Mouse (Mus musculus) embryonic facial prominence, embryonic 15.5 days (tissue): ENCODE measurements around the gene Msrb2. TPM values are rescaled to one million over a fixed set of nuclear protein-coding genes. Genes with fewer than 3 reads are reported as not detected.

Source experiments
- ATAC-seq: fragments of 200-750 bp; cut with Nextera tagmentation; 2 replicates; pipeline ENCODE4 v1.8.0; 2017; ENCODE audit warnings: low read depth, moderate TSS enrichment; ENCODE audit not compliant: insufficient number of reproducible peaks, low FRiP score, low TSS enrichment
- H3K27ac ChIP-seq: fragments of 300-500 bp; sonication (generic); replicated peaks from 2 replicates; pipeline ENCODE4 v1.5.1; 2015; ENCODE audit warnings: mild to moderate bottlenecking, inconsistent platforms
- H3K27me3 ChIP-seq: fragments of 300-500 bp; sonication (generic); 2 replicates; pipeline ENCODE4 v1.6.1; 2015; ENCODE audit warnings: inconsistent platforms
- H3K36me3 ChIP-seq: fragments of 300-500 bp; sonication (generic); 2 replicates; pipeline ENCODE4 v1.6.1; 2015; ENCODE audit warnings: mild to moderate bottlenecking, inconsistent platforms
- H3K4me1 ChIP-seq: fragments of 300-500 bp; sonication (generic); 2 replicates; pipeline ENCODE4 v1.6.1; 2015; ENCODE audit warnings: inconsistent platforms
- H3K4me2 ChIP-seq: fragments of 300-500 bp; sonication (generic); replicated peaks from 2 replicates; pipeline ENCODE4 v1.6.1; 2015; ENCODE audit warnings: mild to moderate bottlenecking, inconsistent platforms
- H3K4me3 ChIP-seq: fragments of 300-500 bp; sonication (generic); replicated peaks from 2 replicates; pipeline ENCODE4 v1.5.1; 2015; ENCODE audit warnings: mild to moderate bottlenecking, inconsistent platforms
- H3K9ac ChIP-seq: fragments of 300-500 bp; sonication (generic); 2 replicates; pipeline ENCODE4 v1.6.1; 2015; ENCODE audit warnings: inconsistent platforms
- H3K9me3 ChIP-seq: fragments of 300-500 bp; sonication (generic); replicated peaks from 2 replicates; pipeline ENCODE4 v1.6.1; 2016; ENCODE audit warnings: inconsistent platforms
- whole genome bisulfite sequencing: fragments of 180-500 bp; shearing (Covaris S2); methylation state at CpG from one replicate; pipeline ENCODE4 v1.1.7; 2015; 5-methylcytosine and 5-hydroxymethylcytosine counted together
- polyA plus RNA-seq: library from polyadenylated mRNA; unstranded; fragments of >200 nt; fragmentation: Nextera tagmentation; extraction: Ambion mirVana; gene quantifications from 2 replicates; pipeline ENCODE4 v1.2.1, GENCODE M21; 2015

Msrb2 gene
- polyA plus RNA-seq, 1 experiment from 2014 or later = 29.0 TPM

GRCm38 (mm10) chr2:19429031-19429430, 57.8 kb downstream of the Msrb2 start:
- peaks cover 14% of the 10 kb centered on the region for H3K4me1 ChIP-seq
- no peak overlapping the region for H3K9ac ChIP-seq
- no peak overlapping the region for H3K4me3 ChIP-seq
- H3K4me2 ChIP-seq = no peak overlapping the region
- WGBS = 2% methylated on average over 10 of the region's 10 CpGs
- peaks cover 77% of the 10 kb centered on the region for H3K27me3 ChIP-seq
- no peak overlapping the region for H3K27ac ChIP-seq
- H3K36me3 ChIP-seq = no peaks in the 10 kb centered on the region
- no peak for ATAC-seq
- H3K9me3 ChIP-seq = no peaks in the 10 kb centered on the region

DNA sequence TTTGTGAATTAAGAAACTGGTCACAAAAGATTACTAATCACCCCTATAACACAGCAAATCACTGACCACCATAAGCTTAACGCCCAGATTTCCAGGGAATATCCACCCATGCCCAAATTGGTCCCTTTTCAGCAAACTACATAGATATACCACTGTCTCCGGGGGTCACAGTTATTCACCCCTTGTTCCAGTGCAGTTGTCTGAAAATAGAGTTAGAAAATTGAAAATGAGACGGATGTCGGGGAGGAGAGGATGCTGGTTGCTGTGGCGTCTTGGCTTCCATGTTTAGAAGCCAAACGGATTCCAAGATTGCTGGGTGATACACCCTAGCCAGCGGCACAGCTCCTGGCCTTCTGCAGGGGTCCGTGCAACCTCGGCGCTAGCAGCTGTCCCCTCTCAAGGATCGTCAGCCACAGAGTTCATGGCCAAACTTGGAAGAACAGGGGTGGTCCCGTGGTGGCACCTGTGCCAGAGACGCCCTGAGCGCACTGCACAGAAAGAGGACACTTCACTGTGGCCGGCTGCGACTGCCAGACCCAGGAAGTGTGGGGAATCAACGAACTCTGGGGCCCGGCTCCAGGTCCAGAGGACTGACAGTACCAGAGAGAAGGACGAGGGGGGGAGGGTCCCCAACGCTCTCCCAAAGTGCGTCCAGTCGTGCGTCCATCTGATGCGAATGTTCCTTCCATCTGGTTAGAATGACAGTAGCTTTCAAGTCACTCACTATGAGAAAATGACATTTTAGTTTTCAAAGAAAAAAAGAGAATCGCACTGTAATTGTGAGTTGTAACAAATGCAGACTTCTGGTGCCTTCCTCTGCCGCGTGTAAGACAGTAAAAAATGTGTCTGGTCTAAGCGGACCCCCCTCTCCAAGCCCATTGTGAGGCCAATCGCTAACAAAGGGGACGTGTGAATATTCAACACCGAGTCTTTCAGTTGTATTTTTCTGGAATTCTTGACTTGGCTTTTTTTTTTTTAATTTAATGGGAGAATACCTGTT, 58.8 kb downstream of the Msrb2 start:
- no peak overlapping the region for H3K9ac ChIP-seq
- peaks cover 81% of the 10 kb centered on the region for H3K27me3 ChIP-seq
- H3K27ac ChIP-seq = no peak overlapping the region
- WGBS = 2% methylated on average over 31 of the region's 31 CpGs
- peaks cover 14% of the 10 kb centered on the region for H3K4me1 ChIP-seq
- H3K4me2 ChIP-seq = no peak overlapping the region
- H3K36me3 ChIP-seq = no peaks in the 10 kb centered on the region
- H3K4me3 ChIP-seq = no peak overlapping the region
- H3K9me3 ChIP-seq = no peaks in the 10 kb centered on the region
- ATAC-seq = no peak

GRCm38 (mm10) chr2:19430746-19431145, 59.5 kb downstream of the Msrb2 start:
- Histone ChIP-seq H3K27me3 (peaks cover 83% of the 10 kb centered on the region), H3K4me3 (0 out of 2 replicates have a peak overlapping the region, but pooled peaks have one; percentile 12), H3K9me3 (no peaks in the 10 kb centered on the region), H3K9ac (no peak overlapping the region), H3K4me2 (0 out of 2 replicates have a peak overlapping the region, but pooled peaks have one; percentile 23), H3K4me1 (peaks cover 14% of the 10 kb centered on the region), H3K36me3 (no peaks in the 10 kb centered on the region), H3K27ac (no peak overlapping the region)
- under 1% methylated on average over 33 of the region's 33 CpGs for WGBS
- ATAC-seq = no peak

GRCm38 (mm10) chr2:19431186-19431585, 59.9 kb downstream of the Msrb2 start:
- no peaks in the 10 kb centered on the region for H3K9me3 ChIP-seq
- H3K36me3 ChIP-seq = no peaks in the 10 kb centered on the region
- H3K4me3 ChIP-seq = 0 out of 2 replicates have a peak overlapping the region, but pooled peaks have one; percentile 12
- no peak for ATAC-seq
- H3K4me1 ChIP-seq = peaks cover 14% of the 10 kb centered on the region
- H3K9ac ChIP-seq = no peak overlapping the region
- H3K27me3 ChIP-seq = peaks cover 88% of the 10 kb centered on the region
- H3K27ac ChIP-seq = no peak overlapping the region
- no peak overlapping the region for H3K4me2 ChIP-seq
- under 1% methylated on average over 18 of the region's 18 CpGs for WGBS

- ATAC-seq = no peak
- Histone ChIP-seq H3K27ac (no peak overlapping the region), H3K4me1 (peaks cover 14% of the 10 kb centered on the region), H3K9ac (no peak overlapping the region), H3K4me3 (no peak overlapping the region), H3K27me3 (peaks cover 85% of the 10 kb centered on the region), H3K4me2 (no peak overlapping the region), H3K36me3 (no peaks in the 10 kb centered on the region), H3K9me3 (no peaks in the 10 kb centered on the region)
- WGBS = 2% methylated on average over 41 of the region's 41 CpGs
These were observed 60.5 kb downstream of the Msrb2 start for GRCm38 (mm10) chr2:19431614-19432323.

GRCm38 (mm10) chr2:19444346-19444745, 73.1 kb downstream of the Msrb2 start:
- Histone ChIP-seq H3K27me3 (peaks cover 91% of the 10 kb centered on the region), H3K4me2 (no peak overlapping the region), H3K4me3 (no peak overlapping the region), H3K27ac (no peak overlapping the region), H3K4me1 (peaks cover 20% of the 10 kb centered on the region), H3K9ac (no peak overlapping the region), H3K9me3 (no peaks in the 10 kb centered on the region), H3K36me3 (no peaks in the 10 kb centered on the region)
- 3% methylated on average over 9 of the region's 9 CpGs for WGBS
- ATAC-seq = no peak

Other genes starting within 250 kb of the Msrb2 start
- 2.6 and 4.4 TPM in 2 replicates for gene Armc3, start 172.1 kb upstream of the Msrb2 start, polyA plus RNA-seq
- gene Ptf1a, start 74.2 kb downstream of the Msrb2 start, polyA plus RNA-seq = not detected in 2 replicates
- gene 4921504E06Rik, start 182.5 kb downstream of the Msrb2 start, polyA plus RNA-seq = 0.25 and 0.32 TPM in 2 replicates